Mouse (Mus musculus) stomach, embryonic 14.5 days (tissue): ENCODE results near the gene Gm10318. TPM values are rescaled to one million over a fixed set of nuclear protein-coding genes. Genes with fewer than 3 reads are reported as not detected.

ENCODE experiments used
- ATAC-seq: fragments of 200-750 bp; cut with Nextera tagmentation; 2 replicates; pipeline ENCODE4 v1.8.0; 2017; ENCODE audit warnings: low read depth, moderate TSS enrichment; ENCODE audit not compliant: insufficient number of reproducible peaks, insufficient read depth, low FRiP score
- H3K27ac ChIP-seq: fragments of 300-500 bp; sonication (generic); 2 replicates; pipeline ENCODE4 v1.5.1; 2014; ENCODE audit warnings: mild to moderate bottlenecking, low read length, moderate library complexity, mixed read lengths
- H3K27me3 ChIP-seq: fragments of 300-500 bp; sonication (generic); 2 replicates; pipeline ENCODE4 v1.6.1; 2014; ENCODE audit warnings: low read length, control low read depth, mixed read lengths; ENCODE audit not compliant: control insufficient read depth, insufficient read depth
- H3K36me3 ChIP-seq: fragments of 300-500 bp; sonication (generic); 2 replicates; pipeline ENCODE4 v1.6.1; 2014; ENCODE audit warnings: mild to moderate bottlenecking, control low read depth, low read length, moderate library complexity, mixed read lengths; ENCODE audit not compliant: control insufficient read depth, insufficient read depth
- H3K4me1 ChIP-seq: fragments of 300-500 bp; sonication (generic); 2 replicates; pipeline ENCODE4 v1.6.1; 2014; ENCODE audit warnings: low read length, control low read depth, mixed read lengths; ENCODE audit not compliant: control insufficient read depth, insufficient read depth
- H3K4me2 ChIP-seq: fragments of 300-500 bp; sonication (generic); replicated peaks from 2 replicates; pipeline ENCODE4 v1.6.1; 2014; ENCODE audit warnings: low read depth, low read length, control low read depth
- H3K4me3 ChIP-seq: fragments of 300-500 bp; sonication (generic); 2 replicates; pipeline ENCODE4 v1.5.1; 2014; ENCODE audit warnings: low read depth, low read length, control low read depth
- H3K9ac ChIP-seq: fragments of 300-500 bp; sonication (generic); replicated peaks from 2 replicates; pipeline ENCODE4 v1.6.1; 2014; ENCODE audit warnings: low read depth, mild to moderate bottlenecking, control low read depth, low read length, moderate library complexity, mixed read lengths
- H3K9me3 ChIP-seq: fragments of 300-500 bp; sonication (generic); 2 replicates; pipeline ENCODE4 v1.6.1; 2016; ENCODE audit warnings: low read depth, low read length, control low read depth; ENCODE audit not compliant: control insufficient read depth
- WGBS: fragments of 180-500 bp; shearing (Covaris S2); extraction: QIAGEN DNeasy Blood & Tissue Kit; methylation state at CpG from one replicate; pipeline ENCODE4 v1.1.7; 2014; 5-methylcytosine and 5-hydroxymethylcytosine counted together
- polyA plus RNA-seq: library from polyadenylated mRNA; unstranded; fragments of >200 nt; fragmentation: Nextera tagmentation; extraction: Ambion mirVana; gene quantifications from 2 replicates; pipeline ENCODE4 v1.2.1, GENCODE M21; 2014

The Gm10318 gene
- polyA plus RNA-seq: not detected in 2 replicates

- H3K27ac ChIP-seq: no peak within 1 kb of the TSS
- no peaks in the 10 kb centered on the region for H3K4me1 ChIP-seq
- 63% methylated on average over 9 of the region's 9 CpGs for WGBS
- H3K4me2 ChIP-seq: no peak within 1 kb of the TSS
- H3K9me3 ChIP-seq: no peaks in the 10 kb centered on the region
- no peaks in the 10 kb centered on the region for H3K36me3 ChIP-seq
- H3K4me3 ChIP-seq: no peak within 1 kb of the TSS
- no peak for ATAC-seq
- H3K9ac ChIP-seq: no peak within 1 kb of the TSS
- no peaks in the 10 kb centered on the region for H3K27me3 ChIP-seq
These were observed at the start of gene Gm10318 for GRCm38 (mm10) chr10:77852559-77852958. Gm10318 (plus strand) TSS chr10:77852859.

GRCm38 (mm10) chr10:77804095-77804494, 48.6 kb upstream of the Gm10318 start:
- Histone ChIP-seq H3K4me3 (no peak overlapping the region), H3K4me2 (no peak overlapping the region), H3K27ac (no peak overlapping the region), H3K4me1 (no peaks in the 10 kb centered on the region), H3K9ac (no peak overlapping the region), H3K36me3 (no peaks in the 10 kb centered on the region), H3K9me3 (no peaks in the 10 kb centered on the region), H3K27me3 (no peaks in the 10 kb centered on the region)
- no peak for ATAC-seq
- WGBS: 54% methylated on average over 3 of the region's 3 CpGs

GRCm38 (mm10) chr10:77811743-77812142, 40.9 kb upstream of the Gm10318 start, which contains the start of gene Gm9507:
Gm9507 (minus strand) TSS chr10:77811843.
- H3K4me3 ChIP-seq: no peak within 1 kb of the TSS
- WGBS: 66% methylated on average over 5 of the region's 5 CpGs
- H3K4me1 ChIP-seq: no peaks in the 10 kb centered on the region
- no peaks in the 10 kb centered on the region for H3K36me3 ChIP-seq
- H3K9ac ChIP-seq: no peak within 1 kb of the TSS
- H3K27me3 ChIP-seq: no peaks in the 10 kb centered on the region
- no peaks in the 10 kb centered on the region for H3K9me3 ChIP-seq
- H3K27ac ChIP-seq: no peak within 1 kb of the TSS
- no peak for ATAC-seq
- no peak within 1 kb of the TSS for H3K4me2 ChIP-seq

- H3K9ac ChIP-seq: no peak within 1 kb of the TSS
- H3K4me1 ChIP-seq: no peaks in the 10 kb centered on the region
- no peak within 1 kb of the TSS for H3K4me2 ChIP-seq
- H3K27ac ChIP-seq: no peak within 1 kb of the TSS
- no peak within 1 kb of the TSS for H3K4me3 ChIP-seq
- no peaks in the 10 kb centered on the region for H3K9me3 ChIP-seq
- no peaks in the 10 kb centered on the region for H3K27me3 ChIP-seq
- no peak for ATAC-seq
- H3K36me3 ChIP-seq: no peaks in the 10 kb centered on the region
- 41% methylated on average over 4 of the region's 4 CpGs for WGBS
These were observed 38.3 kb upstream of the Gm10318 start, which contains the start of gene Gm2696 for GRCm38 (mm10) chr10:77814382-77814781. Gm2696 (plus strand) TSS chr10:77814682.

GRCm38 (mm10) chr10:77815514-77815913, 37.1 kb upstream of the Gm10318 start:
- Histone ChIP-seq H3K27me3 (no peaks in the 10 kb centered on the region), H3K4me2 (no peak overlapping the region)
- ATAC-seq: no peak

GRCm38 (mm10) chr10:77818523-77818922, 34.1 kb upstream of the Gm10318 start:
- H3K27ac ChIP-seq: no peak overlapping the region
- H3K36me3 ChIP-seq: no peaks in the 10 kb centered on the region
- H3K4me3 ChIP-seq: no peak overlapping the region
- H3K4me2 ChIP-seq: no peak overlapping the region
- H3K4me1 ChIP-seq: no peaks in the 10 kb centered on the region
- H3K27me3 ChIP-seq: no peaks in the 10 kb centered on the region
- H3K9me3 ChIP-seq: no peaks in the 10 kb centered on the region
- 0 out of 2 replicates have a peak, but pooled peaks have one; percentile 14 for ATAC-seq
- H3K9ac ChIP-seq: no peak overlapping the region
- 93% methylated on average over 4 of the region's 4 CpGs for WGBS

More at GRCm38 (mm10) chr10:77815514-77815913, 37.1 kb upstream of the Gm10318 start:
- no peak overlapping the region for H3K27ac ChIP-seq
- 29% methylated on average over 5 of the region's 5 CpGs for WGBS
- H3K4me1 ChIP-seq: no peaks in the 10 kb centered on the region
- no peak overlapping the region for H3K9ac ChIP-seq
- no peaks in the 10 kb centered on the region for H3K9me3 ChIP-seq
- no peaks in the 10 kb centered on the region for H3K36me3 ChIP-seq
- H3K4me3 ChIP-seq: no peak overlapping the region

GRCm38 (mm10) chr10:77819203-77819602, 33.5 kb upstream of the Gm10318 start:
- WGBS: 27% methylated on average over 4 of the region's 4 CpGs
- Histone ChIP-seq H3K36me3 (no peaks in the 10 kb centered on the region), H3K4me2 (no peak overlapping the region), H3K27ac (no peak overlapping the region), H3K4me3 (no peak overlapping the region), H3K4me1 (no peaks in the 10 kb centered on the region), H3K9ac (no peak overlapping the region), H3K27me3 (no peaks in the 10 kb centered on the region), H3K9me3 (0 out of 2 replicates have a peak, but pooled peaks cover 2% of the 10 kb centered on the region)
- no peak for ATAC-seq

GRCm38 (mm10) chr10:77826951-77827350, 25.7 kb upstream of the Gm10318 start, which contains the start of gene Krtap10-4:
Krtap10-4 (minus strand) TSS chr10:77827095.
- Histone ChIP-seq H3K36me3 (no peaks in the 10 kb centered on the region), H3K27me3 (no peaks in the 10 kb centered on the region), H3K27ac (no peak within 1 kb of the TSS), H3K4me2 (no peak within 1 kb of the TSS), H3K4me3 (no peak within 1 kb of the TSS), H3K4me1 (no peaks in the 10 kb centered on the region), H3K9me3 (0 out of 2 replicates have a peak, but pooled peaks cover 2% of the 10 kb centered on the region), H3K9ac (no peak within 1 kb of the TSS)
- no peak for ATAC-seq
- WGBS: 69% methylated on average over 6 of the region's 6 CpGs

- no peak within 1 kb of the TSS for H3K4me3 ChIP-seq
- H3K36me3 ChIP-seq: no peaks in the 10 kb centered on the region
- H3K9ac ChIP-seq: no peak within 1 kb of the TSS
- no peak for ATAC-seq
- H3K4me1 ChIP-seq: no peaks in the 10 kb centered on the region
- no peak within 1 kb of the TSS for H3K4me2 ChIP-seq
- H3K27me3 ChIP-seq: no peaks in the 10 kb centered on the region
- 60% methylated on average over 9 of the region's 9 CpGs for WGBS
- H3K9me3 ChIP-seq: no peaks in the 10 kb centered on the region
- no peak within 1 kb of the TSS for H3K27ac ChIP-seq
These were observed 17.0 kb upstream of the Gm10318 start, which contains the start of gene Krtap10-10 for GRCm38 (mm10) chr10:77835647-77836046. Krtap10-10 (plus strand) TSS chr10:77835947.
